Mouse (Mus musculus) megakaryocyte, adult 5-6 weeks (primary cell): ENCODE data around the gene Eps8l1. TPM values are rescaled to one million over a fixed set of nuclear protein-coding genes. Genes with fewer than 3 reads are reported as not detected.

Source experiments
- ATAC-seq: 2 replicates; pipeline ENCODE4 v1.8.0; 2016; ENCODE audit warnings: mild to moderate bottlenecking, inconsistent platforms; ENCODE audit not compliant: poor library complexity, severe bottlenecking
- total RNA-seq, 2 experiments: library from RNA; stranded (forward) in 1 of 2; stranded (reverse) in 1 of 2; fragments of 153-499, 151-499 nt in 1 of 2; fragments of 221-1000, 200-1000 nt in 1 of 2; gene quantifications; 2 replicates each; pipeline versions ENCODE4 v1.2.3 to v1.2.4; 2015 to 2017

Eps8l1 gene
- total RNA-seq, 2 experiments from 2014 or later = 1.4 to 4.5 TPM

DNA sequence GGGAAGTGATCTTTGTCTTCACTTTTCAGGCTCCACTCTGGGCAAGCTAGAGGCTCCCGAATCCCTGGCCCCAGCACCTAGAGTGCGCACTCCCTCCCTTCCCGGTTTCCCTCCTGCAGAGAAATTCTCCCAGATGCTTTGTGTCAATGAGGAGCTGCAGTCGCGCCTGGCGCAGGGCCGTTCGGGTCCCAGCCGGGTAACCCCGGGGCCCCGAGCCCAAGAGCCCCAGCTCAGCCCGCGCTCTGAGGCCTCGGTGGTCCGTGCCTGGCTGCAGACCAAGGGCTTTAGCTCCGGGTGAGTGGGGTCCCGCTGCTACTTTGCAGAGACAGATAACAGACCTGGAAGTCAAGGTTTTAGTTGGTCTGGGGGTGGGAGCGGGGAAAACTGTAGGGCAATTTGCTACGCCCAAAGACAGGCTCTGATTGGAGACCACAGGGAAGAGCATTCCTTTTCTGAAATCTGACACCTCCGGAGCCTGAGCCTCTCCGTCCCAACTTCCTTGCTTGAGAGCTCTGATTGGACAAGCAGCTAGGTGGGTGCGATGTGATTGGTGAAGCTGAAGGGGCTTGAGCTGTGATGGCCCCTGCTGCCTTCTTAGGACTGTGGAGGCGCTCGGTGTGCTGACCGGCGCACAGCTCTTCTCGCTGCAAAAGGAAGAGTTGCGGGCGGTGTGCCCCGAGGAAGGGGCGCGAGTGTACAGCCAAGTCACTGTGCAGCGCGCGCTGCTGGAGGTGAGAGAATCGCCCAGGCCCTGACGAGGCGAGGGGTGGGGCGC lies 17.7 kb downstream of the Eps8l1 start:
- peak; percentile 17; the same call in 1 of the 2 replicates for ATAC-seq

DNA sequence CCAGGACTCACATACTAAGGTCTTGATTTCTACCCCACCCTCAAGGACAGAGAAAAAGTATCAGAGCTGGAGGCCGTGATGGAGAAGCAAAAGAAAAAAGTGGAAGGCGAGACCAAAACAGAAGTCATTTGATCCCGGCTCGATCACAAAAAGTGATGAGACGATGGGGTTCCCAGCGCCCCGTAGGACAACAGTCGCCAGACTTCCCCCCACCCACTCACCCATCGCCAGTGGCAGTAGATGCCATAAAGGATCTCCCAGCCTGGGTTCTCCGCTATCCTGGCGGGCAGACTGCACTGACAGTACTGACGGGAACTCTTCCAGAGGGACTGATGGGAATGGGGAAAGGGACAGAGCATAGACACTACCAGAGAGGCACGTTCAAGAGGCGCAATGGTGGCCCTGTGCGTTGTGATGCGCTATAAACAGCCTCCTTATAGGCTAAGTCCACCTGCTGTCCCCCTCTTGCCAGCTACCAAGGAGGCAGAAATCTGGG lies 18.4 kb downstream of the Eps8l1 start:
- ATAC-seq = no peak

DNA sequence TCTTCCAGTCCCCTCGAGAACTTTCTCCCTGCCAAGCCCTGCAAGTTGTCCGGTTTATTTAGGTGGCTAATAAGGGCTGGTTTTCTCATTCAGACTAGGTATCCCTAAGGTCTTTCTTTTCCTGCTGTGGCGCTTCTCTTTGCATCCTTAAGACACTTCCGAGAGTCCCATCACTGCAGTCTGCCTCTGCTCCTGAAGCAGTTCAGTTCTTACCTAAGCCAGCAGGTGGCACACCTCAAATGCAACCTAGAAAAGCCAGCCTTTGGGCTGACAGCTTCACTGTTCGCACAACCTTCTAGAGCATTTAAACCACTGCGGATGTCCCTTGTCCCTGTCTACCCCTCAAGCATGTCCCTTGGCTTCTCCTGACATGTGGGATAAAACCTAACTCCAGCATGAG lies 19.2 kb downstream of the Eps8l1 start:
- peak; percentile 72 for ATAC-seq

DNA sequence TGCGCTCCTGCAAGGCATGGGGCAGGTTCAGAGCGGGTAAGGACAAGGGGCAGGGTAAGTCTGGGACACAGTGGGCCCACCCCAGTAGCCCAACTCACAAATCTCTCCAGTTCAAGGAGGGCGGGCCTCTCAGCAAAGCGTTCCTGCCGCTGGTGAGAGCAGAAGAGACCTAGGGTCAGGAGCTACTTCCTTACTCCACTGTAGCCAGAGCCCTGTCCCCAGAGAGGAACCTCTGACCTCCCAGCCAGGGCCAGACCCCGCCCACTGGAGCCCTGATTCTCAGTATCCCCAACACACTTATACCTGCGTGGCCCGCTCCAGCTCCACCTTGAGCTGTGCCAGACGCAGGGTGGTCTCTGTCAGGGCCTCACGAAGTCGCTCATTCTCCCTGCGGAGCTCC lies 21.8 kb downstream of the Eps8l1 start:
- ATAC-seq = no peak

DNA sequence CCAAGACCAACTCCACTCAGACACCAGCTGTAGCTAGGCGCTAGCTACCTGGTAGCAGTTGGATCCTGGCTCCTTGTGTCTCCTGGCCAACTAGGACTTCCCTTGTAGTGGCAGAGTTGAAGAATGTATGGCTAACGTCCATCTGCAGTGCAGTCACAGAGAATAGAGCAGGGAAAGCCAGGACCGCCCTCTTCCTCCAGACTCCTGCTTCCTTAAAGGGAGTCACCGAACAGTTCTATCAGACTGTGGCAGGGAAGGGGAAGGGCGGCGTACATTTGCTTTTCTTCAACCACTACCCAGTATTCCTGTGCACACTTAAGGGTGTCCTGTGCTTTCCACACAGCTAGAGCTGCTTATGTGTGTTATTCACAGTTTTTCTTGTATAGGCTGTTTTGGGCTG lies 30.8 kb downstream of the Eps8l1 start:
- no peak for ATAC-seq

DNA sequence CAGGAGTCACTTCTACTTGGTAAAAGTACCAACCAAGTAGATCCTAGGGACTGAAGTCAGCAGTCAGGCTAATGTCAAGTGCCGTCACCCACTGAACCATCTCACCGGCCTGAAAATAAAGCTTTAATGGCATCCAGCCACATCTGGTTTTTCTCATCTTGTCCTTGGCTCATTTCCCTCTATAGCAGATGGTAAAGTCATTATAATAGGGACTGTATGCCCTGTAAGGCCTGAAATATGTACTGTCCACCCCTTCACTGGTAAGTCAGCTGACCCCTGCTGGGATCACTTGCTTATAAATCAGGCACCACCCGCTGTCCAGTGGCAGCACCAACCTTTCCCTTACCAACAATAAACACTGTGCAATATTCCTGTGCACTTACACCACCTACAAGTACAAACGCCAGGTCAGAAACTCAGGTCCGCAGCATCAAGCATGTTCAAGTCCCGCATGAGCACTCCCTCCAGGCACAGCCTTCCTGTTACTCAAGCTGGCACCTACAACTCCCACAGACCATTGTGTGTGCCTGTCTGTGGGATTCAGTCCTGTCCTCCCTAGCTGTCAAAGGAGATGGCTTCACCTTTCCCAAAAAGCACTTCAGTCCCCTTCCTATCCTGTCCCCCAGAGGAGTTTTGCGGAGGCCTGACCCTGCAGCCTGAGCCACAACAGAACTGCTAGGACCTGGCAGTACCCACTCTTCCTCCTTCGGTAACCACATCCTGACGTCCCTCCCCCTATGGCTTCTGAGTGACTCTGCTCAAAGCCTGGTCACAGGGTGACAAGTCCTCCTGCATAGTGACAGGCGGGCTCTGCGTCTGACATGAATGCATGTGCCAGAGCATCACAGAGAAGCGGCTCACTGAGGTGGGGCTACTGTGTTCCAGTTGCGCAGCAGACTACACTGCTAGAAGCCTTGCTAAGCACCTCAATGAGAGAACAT lies 32.1 kb downstream of the Eps8l1 start:
- peak; percentile 99 for ATAC-seq

DNA sequence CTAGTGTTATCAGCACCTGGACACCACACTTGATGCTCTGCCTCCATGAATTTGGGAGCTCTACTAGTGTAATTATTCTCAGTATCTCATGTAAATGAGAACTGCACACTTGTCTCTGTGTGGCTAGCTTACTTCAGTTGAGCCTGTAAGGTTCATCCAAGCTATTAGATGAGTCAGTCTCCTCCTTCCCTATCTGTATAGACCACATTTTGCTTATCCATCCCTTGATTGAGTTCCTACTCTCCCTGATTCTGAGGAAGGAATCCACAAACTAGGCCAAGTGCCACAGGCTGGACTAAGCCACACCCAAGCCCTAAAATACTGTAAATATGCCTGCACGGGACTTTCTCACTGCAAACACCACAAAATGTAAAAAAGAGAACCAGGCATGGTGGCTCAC lies 33.5 kb downstream of the Eps8l1 start:
- ATAC-seq = no peak

DNA sequence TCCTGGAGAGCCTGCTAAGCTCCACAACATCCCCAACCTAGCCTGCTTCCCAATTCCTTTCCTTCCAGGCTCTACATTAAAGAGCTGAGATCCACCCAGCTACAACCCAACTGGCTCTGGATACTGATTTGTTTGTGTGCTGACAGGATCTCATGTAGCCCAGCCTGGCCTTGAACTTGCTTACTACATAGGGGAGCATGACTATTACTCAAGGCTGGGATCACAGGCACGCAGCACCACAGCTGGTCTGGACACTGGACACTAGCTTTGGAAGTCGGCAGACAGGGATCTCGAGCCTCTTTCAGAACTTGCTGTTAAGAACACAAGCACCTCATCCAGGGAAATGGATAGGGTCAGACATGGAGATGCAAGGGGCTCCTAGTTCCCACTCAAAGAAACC lies 36.0 kb downstream of the Eps8l1 start:
- no peak for ATAC-seq

DNA sequence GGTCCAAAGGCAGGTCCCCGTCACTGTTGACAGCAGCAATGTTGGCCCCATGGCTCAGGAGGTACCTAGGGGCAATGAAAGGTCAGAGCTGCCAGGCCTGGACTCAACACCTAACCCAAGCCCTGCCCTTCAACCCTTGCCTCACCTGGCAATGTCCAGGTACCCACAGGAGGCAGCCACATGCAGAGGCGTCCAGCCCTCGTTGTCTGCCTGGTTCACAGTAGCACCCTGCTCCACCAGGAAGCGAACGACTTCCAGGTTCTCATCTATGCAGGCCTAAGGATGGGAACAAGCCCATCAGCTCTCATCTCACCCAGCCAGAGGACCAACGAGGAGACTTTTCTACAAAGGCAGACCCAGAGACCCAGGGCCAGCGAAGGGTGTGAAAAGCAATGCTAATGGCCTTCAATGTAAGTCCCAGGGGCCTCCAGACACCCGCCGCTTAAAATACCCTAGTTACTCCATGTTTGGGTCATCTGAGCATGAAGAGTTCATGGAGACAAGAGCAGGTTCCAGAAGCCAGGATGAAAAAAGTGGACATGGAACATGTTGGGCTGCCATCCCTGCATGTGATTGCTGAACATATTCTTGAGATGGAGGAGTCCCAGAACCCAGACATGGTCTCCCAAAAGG lies 36.9 kb downstream of the Eps8l1 start:
- no peak for ATAC-seq

DNA sequence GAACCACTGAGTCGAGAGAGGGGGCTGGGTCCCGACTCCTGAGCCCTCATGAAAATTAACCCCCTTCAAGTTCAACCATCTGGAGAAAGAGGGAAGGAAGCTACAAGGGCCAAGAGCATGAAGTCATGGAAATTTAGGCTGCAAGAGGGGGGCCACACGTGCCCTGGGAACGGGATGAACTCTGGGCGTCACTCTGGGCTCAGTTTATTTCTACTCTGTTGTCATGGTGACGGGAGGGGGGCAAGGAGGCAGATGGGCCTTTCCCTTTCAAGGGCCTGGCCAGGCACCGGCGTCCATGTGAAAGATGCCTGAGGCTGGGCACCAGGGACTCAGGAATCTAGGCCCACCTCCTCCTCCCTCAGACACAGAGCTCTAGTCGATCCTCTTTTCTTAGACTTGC lies 37.8 kb downstream of the Eps8l1 start:
- no peak for ATAC-seq

DNA sequence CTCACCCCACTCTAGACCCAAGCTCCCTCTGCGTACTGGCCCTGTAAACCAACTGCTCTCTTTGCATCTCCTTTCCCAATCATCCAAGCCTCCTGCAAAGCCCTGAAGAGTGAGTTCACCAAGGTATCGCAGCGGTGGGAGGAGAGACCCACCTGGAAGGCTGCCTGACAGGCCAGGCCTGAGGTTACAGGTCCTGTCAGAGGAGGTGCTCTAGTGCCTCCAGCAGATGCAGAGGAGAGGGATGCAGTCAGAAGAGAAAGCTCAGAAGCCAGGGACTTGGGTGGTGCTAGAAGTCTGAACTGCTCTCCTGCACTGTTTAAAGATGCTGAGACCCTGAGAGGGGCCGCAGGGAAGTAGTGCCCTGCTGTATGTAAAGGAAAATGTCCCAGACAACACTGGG lies 38.6 kb downstream of the Eps8l1 start:
- no peak for ATAC-seq

DNA sequence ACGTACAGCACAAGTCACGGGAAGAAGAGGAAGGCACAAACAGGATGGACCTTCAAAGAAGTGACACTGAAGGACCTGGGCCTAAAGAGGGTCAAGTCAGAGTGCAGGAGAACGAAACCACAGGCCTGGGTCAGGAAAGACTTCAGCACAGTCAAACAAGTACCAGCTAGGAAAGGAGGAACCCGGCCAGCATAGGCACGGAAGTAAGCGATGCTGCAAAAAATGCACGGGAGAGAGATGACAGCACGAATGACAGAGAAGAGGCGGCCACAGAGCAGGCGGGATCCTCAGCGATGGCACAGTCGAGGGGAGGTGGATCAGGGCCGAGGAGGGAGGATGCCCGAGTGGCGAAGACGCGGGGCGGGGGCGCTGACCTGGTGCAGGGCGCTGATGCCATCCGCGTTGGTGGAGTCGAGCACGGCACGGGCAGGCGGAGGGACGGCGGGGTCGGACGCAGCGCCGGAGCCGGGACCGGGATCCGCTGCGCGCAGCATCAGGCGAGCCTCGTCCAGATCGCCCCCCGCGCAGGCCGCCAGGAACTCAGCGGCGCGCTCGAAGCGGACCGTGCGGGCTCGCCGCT lies 40.5 kb downstream of the Eps8l1 start:
- ATAC-seq = peak; percentile 22

DNA sequence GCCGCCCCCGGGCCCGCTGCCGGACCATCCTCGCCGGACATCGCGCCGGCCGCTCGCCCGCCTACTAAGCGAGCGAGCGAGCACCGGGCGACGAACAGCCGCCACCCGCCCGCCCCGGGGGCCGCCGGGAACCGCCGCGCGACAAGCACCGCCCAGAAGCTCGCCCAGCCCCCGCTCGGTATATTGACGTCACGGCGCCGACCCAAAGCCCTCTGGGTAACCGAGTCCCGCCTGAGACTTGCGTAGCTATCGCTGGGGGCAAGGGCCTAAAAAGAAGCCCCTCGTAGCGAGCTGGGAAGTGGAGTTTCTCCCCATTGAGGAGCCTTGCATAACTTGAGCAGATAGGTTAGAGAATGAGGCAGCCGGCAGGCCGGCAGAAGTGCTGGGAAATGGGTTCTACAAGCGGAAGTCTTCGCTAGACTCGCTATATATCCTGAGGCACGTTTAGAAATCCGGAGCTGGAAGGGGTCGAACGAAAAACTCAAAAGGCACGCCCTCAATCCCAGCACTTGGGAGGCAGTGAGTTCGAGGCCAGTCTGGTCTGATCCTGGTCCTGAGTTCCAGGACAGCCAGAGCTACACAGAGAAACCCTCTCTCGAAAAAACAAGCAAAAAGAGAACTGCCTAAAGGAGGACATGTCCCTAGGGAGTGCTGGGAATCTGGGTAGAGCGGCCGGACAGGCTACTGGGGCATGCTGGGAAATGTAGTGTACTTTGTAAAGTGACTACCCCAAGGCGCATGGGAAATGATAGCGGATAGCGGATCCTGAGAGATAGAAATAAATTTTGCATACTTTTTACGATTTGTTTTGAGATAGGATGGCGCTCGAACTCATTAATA lies 41.3 kb downstream of the Eps8l1 start, which contains the start of gene Ppp1r12c:
Ppp1r12c (minus strand) TSS at position 123 of the 840 bp plus-strand sequence.
- peak; percentile 80 for ATAC-seq

DNA sequence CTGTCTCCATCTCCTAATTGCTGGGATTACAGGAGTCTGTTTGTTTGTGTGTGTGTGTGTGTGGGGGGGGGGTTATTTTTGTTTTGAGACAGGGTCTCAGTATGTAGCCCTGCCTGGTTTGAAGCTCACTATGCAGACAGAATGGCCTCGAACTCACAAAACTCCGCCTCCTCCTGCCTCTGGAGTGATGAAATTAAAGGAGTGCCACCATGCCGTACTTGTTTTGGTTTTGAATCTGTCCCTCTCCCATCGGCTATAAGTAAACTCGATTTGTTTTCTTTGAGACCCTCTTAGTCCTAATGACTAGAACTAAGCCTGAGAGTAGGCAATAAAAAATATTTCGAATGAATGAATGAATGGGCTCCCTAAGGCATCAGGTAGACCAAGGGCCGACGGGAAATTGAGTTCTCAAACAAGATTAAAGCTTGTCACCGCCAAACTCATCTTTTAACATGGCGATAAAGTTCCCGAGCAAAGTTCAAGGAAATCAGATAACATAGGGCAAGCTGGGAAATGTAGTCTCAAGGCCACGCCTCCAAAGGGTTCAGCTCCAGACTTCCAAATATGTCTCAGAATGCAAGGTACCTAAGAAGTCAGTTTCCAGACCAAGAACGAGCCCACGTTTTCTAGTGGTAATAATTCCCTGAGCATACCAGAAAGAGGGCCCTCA lies 42.1 kb downstream of the Eps8l1 start:
- ATAC-seq = no peak

DNA sequence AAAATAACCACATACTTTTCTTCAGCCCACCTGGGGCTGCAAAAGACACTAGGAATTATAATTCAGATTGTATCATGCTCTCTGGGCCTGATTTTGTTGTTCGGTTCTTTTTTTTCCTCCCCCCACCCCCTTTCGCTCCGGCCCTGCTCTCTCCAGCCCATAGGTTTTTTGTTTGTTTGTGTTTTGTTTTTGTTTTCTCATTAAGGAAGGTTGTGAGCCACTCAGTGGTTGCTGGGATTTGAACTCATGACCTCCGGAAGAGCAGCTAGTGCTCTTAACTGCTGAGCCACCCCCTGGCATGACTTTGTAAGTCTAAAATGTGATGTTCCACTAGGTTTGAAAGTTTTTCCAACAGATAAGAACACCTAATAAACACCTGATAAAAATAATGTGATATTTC lies 42.6 kb downstream of the Eps8l1 start:
- ATAC-seq = no peak

DNA sequence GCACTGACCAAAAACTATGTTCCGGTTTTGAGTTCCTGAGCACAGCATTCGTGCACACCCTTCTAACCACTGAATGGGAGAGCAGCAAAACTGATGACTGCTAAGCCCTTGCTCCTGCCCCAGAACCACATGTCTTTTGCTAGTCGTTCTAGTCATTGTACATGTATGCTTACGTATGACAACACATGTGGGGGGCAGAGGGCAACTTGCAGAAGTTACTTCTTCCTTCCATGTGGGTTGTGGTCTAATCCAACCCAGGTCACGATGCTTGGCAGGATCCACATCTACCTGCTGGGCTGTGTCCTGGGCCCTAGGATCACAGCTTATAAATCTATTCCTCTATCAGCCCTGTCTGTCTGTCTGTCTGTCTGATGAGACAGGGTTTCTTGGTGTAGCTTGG lies 43.4 kb downstream of the Eps8l1 start:
- ATAC-seq = no peak

DNA sequence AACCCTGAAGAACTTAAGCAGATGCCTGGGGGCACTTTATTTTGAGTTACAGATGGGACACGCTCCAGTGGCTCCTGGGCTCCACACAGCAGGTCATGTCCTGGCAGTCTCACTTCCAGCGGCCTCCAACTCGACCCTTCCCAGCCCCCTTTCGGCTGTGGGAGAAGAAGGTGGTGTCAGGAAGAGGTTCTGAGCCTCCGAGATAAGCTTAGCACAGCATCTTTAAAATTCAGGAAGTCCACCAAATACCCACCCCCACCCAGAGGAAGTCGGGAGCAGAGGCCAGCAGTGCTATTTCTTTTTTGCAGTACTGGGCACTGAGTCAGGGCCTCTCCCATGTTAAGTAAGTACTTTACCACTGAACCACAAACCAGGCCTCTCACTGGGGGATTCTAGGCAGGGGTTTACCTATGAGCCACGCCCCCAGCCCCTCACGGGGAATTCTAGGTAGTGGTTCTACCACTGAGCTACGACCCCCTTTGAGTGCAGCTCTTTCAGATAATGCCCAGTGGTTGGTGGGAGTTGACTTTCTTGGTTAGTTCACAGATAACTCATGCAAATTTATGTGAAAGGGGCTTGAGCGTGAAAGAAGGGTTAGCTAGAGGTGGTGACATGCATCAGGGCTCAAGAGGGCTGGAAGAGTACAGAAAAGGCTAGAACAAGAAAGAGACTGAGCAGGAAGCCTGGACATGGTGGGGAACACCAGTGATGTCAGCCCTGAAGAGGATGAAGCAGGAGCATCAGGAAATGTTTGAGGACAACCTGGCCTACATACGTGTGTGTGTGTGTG lies 44.4 kb downstream of the Eps8l1 start:
- peak; percentile 48 for ATAC-seq

DNA sequence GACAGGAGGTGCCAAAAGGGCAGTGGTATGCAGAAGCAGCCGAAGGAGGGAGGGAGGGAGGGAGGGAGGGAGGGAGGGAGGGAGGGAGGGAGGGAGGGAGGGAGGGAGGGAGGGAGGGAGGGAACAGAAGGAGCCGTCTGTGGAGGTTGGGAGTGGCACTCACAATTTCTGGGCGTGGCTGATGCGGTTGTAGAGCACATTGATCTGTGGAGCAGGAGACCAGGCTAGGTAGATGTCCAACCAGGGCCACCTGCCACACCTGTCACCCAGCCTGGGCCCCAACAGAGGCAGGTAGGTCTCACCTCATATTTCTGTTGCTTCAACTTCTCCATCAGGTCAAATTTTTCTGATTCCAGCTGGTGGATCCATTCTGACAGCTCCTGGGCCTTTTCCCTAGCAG lies 46.7 kb downstream of the Eps8l1 start:
- ATAC-seq = no peak
